Comparison of ENCODE assay signal across 15 mouse cellular contexts in genomic region chr3:38900839-38901238, GRCm38 (mm10). TPM values are rescaled to one million over a fixed set of nuclear protein-coding genes. Genes with fewer than 3 reads are reported as not detected.
"Had no signal": no experiment of that assay in that cellular context is flagged by ENCODE, and none has a peak within 500 bp of the region (broad histone marks: within the 10 kb centered on the region; RNA-seq: fewer than 3 reads in every experiment).

No protein-coding gene starts in this region.

- H3K9me3 ChIP-seq: limb, embryonic 12.5 days; liver, embryonic 13.5 days; lung, embryonic 15.5 days; midbrain, embryonic 12.5 days; stomach, embryonic 15.5 days had no signal

- H3K4me1 ChIP-seq: liver, embryonic 13.5 days; lung, embryonic 15.5 days; stomach, embryonic 15.5 days had no signal

- H3K27me3 ChIP-seq: limb, embryonic 12.5 days; liver, embryonic 13.5 days; lung, embryonic 15.5 days; midbrain, embryonic 12.5 days; stomach, embryonic 15.5 days had no signal

- ATAC-seq: liver, postnatal 0 days; midbrain, embryonic 16.5 days had no signal

- H3K9ac ChIP-seq: limb, embryonic 12.5 days; liver, embryonic 13.5 days; liver, postnatal 0 days; lung, embryonic 15.5 days; midbrain, embryonic 12.5 days; stomach, embryonic 15.5 days had no signal

- H3K36me3 ChIP-seq: liver, embryonic 13.5 days; stomach, embryonic 15.5 days had no signal

- H3K4me3 ChIP-seq: limb, embryonic 12.5 days; liver, embryonic 13.5 days; lung, embryonic 15.5 days; midbrain, embryonic 12.5 days; stomach, embryonic 15.5 days had no signal

- DNase-seq: kidney, postnatal 25 days; layer of hippocampus, adult 9-11 months; layer of hippocampus, postnatal 36 days; liver; liver, embryonic 13.5 days; liver, postnatal 0 days; right cerebral cortex, postnatal 14 days; thymus, adult 2 months; thymus, postnatal 25 days had no signal

- H3K4me2 ChIP-seq: limb, embryonic 12.5 days; liver, embryonic 13.5 days; lung, embryonic 15.5 days; midbrain, embryonic 12.5 days; stomach, embryonic 15.5 days had no signal

- H3K27ac ChIP-seq: limb, embryonic 12.5 days; liver, embryonic 13.5 days; lung, embryonic 15.5 days; midbrain, embryonic 12.5 days; stomach, embryonic 15.5 days had no signal

RNA-seq across cellular contexts. Expression of gene Fat4, which starts 14.1 kb away (rescaled TPM):
- total RNA-seq: megakaryocyte-erythroid progenitor cell, adult 5-6 weeks had no signal
